Mouse (Mus musculus) neutrophil, adult 5-6 weeks (primary cell): ENCODE data around the gene Exosc8. TPM values are rescaled to one million over a fixed set of nuclear protein-coding genes. Genes with fewer than 3 reads are reported as not detected.
A peak's percentile ranks its signal among the peaks of the same experiment; 100 is the strongest.
"Not testable (repeated sequence)": the region's sequence is repeated elsewhere in the genome, so short reads cannot be mapped to it uniquely, and the experiment has no call there.

Experiments used
- ATAC-seq: fragments of 151-379, 151-347 bp; 2 replicates; pipeline ENCODE4 v1.8.0; 2017; ENCODE audit warnings: mild to moderate bottlenecking, moderate TSS enrichment; ENCODE audit not compliant: insufficient number of reproducible peaks, poor library complexity, low FRiP score, severe bottlenecking; ENCODE audit errors: extremely low read depth
- total RNA-seq: library from RNA; stranded (forward); fragments of 200-1000 nt; gene quantifications from 2 replicates; pipeline ENCODE4 v1.2.3, GENCODE M21; 2017

Exosc8 gene
- total RNA-seq, 1 experiment from 2014 or later: 75.8 TPM

DNA sequence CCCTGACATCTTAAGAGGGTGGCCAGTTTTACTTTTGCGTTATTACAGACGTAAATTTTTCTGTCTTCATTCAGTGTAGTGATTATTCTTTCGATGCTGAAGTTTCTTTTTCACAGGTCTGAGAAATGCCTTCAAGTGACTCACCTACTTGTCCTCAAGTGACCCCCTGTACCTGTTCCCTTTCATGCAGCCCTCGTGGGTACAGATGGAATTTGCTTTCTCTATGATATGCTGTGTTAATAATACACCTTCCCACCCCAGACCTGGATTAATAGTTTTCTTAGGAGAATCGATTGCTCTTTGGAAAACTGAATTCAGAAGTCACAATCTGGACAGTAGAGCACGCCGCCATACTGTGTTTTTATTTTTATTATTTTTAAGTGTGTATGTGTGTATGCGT is 2.1 kb upstream of the Exosc8 start:
- ATAC-seq: no peak

- ATAC-seq: no peak
Measured at GRCm38 (mm10) chr3:54736101-54736927, 1.1 kb upstream of the Exosc8 start.

- peak; percentile 67 for ATAC-seq
Measured at GRCm38 (mm10) chr3:54734411-54735246, 564 bp downstream of the Exosc8 start.

DNA sequence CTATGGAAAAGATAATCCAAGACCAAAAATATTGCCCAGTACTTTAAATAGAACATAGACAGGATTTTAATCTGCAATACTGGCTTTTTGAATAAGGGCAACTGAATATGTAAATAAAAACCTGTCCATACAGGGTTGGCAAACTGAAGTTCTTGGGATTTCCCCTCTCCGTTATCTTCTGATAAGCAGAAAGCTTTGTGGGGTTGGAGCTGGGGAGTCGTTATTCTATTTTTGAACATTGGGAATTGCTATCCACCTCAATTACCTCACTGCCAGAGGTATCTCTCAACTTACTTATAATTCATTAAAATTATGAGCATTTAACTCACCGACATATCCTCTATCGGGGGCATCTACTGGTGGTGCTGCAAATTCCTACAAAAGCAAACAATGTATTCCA is 2.8 kb downstream of the Exosc8 start:
- ATAC-seq: no peak

DNA sequence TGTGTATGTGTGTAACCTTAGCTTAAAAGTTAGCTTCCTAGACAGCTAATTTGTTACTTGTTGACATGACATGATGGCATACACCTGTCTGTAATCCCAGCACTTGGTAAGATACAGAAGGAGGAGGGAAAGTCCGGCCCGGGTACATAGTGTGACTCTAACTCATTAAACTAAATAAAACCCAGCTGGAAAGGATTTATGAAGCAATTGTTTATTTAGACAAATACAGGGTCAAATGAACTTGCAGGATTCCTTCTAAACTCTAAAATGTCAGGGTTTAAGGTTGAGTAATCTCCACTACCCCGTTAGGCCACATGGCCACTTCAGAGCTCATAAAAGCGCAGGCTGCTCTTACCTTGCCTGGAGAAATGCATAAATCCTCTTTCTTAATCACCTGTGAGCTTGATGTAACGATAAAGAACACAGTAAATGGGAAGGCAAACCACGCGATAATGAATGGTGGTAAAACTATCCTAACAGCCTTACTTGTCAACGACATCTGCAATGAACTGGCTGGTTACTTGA is 3.5 kb downstream of the Exosc8 start:
- no peak for ATAC-seq

DNA sequence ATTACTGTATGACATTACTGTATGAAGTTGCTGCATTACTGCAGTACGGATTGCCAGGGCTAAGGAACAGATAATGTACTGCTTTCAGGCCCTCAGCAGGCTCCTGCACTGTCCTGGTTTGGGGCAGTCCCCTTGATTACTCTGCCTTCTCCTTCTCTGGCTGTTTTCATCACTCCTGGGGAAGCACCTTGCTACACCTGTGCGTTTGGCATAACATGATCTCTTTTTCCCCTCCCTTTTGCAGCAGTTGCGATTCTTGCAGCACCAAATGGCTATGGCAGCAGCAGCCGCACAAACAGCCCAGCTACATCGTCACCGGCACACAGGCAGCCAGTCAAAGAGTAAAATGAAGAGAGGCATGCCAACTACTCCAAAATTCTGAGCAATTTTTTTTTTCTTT is 7.1 kb downstream of the Exosc8 start:
- ATAC-seq: no peak

DNA sequence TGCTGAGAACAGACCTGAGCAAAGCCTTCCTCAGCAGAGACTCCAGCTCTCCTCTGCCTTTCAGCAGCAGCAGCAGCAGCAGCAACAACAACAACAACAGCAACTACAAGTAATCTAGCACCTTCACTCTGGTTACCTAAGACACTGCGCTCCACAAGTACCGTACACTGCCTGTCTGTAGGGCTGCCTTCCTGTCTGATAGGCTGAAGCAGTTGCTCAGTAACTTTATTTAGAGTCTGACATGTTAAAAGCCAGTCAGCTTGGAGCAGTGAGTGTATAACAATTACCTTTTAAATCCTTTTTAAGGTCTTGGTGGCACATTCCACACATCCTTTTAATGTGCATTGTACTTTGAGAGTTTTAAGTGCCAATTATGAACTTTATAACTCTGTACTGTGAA is 7.6 kb downstream of the Exosc8 start:
- ATAC-seq: no peak

DNA sequence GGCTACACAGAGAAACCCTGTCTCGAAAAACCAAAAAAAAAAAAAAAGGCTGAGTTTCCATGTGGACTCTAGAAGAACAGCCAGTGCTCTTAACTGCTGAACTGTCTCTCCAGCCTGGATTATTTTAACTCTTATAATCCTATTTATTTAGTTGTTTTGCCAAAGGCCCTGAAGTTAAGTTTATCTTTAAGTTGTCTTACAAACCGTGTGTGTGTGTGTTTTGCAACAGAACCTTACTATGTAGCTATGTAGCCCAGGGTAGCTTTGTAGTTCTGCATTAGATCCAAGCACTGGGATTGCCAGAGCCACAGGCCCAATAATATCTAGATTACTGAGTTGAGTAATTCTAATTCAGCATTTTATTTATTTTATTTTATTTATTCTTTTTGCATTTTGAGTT is 9.8 kb downstream of the Exosc8 start:
- ATAC-seq: no peak

DNA sequence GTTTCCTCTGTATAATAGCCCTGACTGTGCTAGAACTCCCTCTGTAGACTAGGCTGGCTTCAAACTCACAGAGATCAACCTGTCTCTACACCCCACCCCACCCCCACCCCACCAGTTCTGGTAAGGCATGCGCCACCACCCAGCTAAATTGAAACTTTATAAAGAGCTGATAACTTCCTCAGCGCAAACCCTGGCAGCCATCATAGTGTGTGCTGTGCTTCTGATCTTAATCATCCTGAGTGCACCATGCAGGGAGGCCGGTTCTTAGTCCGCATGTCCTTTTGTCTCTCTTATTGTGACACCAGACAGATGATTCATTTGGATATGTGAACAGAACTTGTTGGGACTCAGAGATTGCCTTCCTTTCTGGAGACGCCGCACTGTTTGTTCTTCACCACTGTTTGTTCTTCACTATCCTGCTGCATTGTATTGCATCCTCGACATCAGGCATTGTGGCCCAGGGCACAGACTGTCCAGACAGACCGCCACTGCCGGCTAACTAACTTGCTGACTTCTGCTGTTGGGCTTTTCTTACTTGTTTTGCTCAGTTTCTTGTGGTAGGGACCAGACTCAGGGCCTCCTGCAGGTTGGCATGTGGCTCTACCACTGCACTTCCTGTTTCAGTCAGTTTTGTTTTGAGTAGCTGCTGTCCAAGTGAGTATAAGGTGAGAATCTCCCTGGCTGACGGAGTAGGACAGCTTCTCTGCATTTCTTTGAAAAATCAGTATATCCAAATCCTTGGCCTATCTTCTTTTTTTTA is 11.3 kb downstream of the Exosc8 start:
- ATAC-seq: peak; percentile 96

- peak; percentile 87 for ATAC-seq
Measured at GRCm38 (mm10) chr3:54718947-54719346, 16.2 kb downstream of the Exosc8 start.

DNA sequence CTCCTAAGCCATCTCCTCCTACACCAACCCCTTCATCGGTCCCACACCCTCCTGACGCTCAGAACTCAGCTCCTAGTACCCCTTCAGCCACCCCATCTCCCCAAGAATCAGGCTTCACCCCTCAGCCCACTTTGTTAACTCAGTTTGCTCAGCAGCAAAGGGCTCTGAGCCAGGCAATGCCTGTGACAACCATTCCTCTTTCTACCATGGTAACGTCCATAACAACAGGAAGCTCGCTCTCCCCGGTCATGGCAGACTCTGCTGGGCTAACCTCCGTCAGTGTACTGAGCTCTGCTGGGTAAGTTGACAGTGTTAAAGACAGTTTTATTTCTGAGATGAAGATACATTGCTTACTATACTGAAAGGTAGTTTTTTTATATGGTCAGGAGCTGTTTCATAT is 17.8 kb downstream of the Exosc8 start:
- no peak for ATAC-seq

- ATAC-seq: no peak
Measured at GRCm38 (mm10) chr3:54715461-54715860, 19.7 kb downstream of the Exosc8 start.

DNA sequence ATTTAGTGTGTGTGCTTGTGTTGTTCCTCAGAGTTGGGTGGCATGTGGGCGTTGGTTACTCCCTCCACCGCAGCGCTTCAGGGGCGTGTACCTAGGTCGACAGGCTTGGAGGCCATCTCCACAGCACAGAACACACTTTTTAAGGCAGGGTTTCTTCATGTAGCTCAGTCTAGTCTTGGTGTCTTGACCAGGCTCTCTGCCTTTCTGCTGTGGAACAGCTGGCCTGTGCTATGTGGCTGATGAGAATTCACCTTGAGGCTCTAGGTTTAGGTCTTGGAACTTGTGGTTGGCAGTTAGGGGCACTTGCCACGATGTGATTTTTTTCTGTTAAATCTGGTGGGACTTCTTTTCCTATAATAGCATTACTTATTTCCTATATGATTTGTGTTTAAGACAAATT is 20.9 kb downstream of the Exosc8 start, which contains the start of gene Gm21958:
TSS of gene Gm21958 (minus strand) at position 101 of the 400 bp plus-strand sequence.
- ATAC-seq: no peak

DNA sequence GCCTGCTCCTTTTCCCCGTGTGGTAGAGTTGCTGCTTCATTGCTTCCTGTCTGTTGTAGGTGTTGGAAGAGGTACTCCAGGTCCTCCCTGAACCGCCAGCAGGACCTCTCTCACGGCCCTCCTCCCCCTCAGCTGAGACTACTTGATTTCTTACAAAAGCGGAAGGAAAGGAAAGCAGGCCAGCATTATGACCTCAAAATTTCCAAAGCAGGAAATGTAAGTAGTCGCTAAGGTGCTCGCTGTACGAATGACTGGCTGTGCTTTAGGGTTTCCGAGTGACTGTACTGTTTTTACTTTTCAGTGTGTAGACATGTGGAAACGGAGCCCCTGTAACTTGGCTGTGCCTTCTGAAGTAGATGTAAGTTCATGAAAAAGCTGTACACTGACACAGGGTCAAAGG is 26.2 kb downstream of the Exosc8 start:
- ATAC-seq: peak; percentile 88

- ATAC-seq: not testable (repeated sequence)
Measured at GRCm38 (mm10) chr3:54704106-54704505, 31.1 kb downstream of the Exosc8 start.

DNA sequence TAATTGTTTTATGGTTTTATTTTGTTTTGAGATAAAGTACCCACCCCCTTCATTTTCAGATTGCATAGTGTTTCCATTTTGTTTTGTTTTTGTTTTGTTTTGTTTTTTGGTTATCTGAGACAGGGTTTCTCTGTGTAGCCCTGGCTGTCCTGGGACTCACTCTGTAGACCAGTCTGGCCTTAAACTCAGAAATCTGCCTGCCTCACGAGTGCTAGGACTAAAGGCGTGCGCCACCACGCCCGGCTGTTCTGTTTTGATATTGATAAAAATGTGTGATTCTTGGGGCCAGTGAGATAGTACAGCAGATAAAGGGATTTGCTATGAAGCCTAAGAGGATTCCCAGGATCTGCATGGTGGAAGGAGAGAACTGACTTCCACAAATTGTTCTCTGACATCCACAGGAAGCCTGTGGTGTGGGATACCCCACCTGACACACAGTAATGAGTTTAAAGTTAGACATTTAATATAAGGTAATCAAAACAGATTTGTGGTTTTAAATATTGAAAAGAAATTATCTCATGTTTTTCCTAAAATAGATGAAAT is 35.4 kb downstream of the Exosc8 start:
- no peak for ATAC-seq

DNA sequence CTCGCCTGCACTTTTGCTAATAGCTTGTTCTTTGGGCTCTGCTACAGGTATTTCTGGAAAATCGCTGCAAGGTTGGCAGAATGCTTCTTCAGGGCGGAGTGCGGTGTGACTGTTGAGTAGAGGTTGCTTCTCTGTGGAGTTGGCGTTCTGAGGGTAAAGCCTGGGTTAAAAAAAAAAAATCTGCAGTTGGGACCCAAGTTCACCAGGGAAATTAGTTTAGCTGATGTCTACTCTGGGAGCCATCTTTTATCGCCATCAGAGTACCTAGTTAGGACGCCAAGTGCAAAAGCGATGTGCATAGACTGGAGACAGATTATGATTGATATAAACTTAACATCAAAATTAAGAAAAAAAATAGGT is 42.2 kb downstream of the Exosc8 start:
- ATAC-seq: no peak

DNA sequence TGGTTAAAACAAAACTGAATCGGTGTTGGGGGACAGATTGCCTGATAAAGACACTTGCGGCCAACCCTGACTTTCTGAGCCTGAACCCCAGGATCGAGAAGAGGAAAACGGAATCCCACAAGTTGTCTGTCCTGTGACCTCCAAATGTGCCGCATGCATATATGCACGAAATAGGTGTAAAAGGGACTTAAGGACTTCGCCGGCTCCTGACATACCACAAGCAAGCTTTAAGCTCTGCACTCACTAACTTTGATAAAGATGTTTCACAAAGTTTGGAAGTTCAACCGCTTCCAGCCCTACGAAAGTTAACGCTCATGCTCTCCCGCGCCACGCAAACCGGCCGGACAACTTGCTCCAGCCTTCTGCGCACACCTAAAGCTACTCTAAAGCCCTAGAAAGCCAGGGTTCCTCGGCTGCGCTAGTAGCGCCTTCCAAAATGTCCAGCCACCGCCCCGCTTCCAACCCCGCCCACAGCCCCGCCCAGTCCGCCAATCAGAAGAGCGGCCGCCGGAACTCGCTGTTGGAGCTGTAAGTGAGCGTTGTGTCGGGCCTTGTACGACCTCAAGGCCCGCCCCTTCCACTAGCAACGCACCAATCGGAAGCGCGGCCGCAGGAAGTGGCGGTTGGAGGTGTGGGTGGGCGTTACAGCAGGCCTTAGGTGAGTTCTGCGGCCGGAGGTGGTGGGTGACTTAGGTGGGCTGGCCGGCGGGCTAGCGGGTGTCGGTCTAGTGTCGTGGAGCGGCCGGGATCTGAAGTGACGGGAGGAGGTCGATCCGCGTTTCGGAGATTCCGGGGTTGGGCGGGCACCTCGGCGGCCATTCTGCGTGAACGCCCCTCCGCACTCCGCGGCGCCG is 42.8 kb downstream of the Exosc8 start, which contains the start of gene Supt20:
TSS of gene Supt20 (plus strand) at position 606 of the 854 bp plus-strand sequence.
- ATAC-seq: peak; percentile 99
